Mouse (Mus musculus) spleen, postnatal 4 days (tissue): ENCODE results near the gene Camk2g.

Experiments used
- DNase-seq, 2 experiments: peaks; one replicate each; pipeline ENCODE4 v3.0.0; 2022; ENCODE audit warnings: low spot score in 2 of 2

Gene Camk2g

GRCm38 (mm10) chr14:20702096-20702740 is 91.7 kb downstream of the Camk2g start:
- DNase-seq = no peak

DNA sequence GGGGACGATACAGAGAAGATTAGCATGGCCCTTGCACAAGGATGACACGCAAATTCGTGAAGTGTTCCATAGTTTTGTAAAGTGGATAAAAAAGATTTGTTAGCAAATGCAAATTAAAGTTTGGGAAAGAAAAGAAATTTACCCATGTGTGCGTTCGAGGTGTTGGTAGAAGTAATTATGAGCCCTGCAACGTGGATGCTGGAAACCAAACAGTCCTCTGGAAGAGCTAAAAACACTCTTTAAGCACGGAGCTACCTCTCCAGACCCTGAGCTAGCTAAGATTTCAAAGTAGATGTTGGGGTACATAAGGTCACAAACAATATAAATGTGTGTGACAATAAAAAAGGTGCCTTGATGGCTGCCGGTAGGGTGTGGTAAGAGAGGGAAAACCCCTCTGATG is 92.3 kb downstream of the Camk2g start:
- no peak for DNase-seq

- no peak for DNase-seq
Observed at GRCm38 (mm10) chr14:20700362-20700761, 93.5 kb downstream of the Camk2g start.

GRCm38 (mm10) chr14:20698515-20698914 is 95.4 kb downstream of the Camk2g start:
- DNase-seq = no peak

- DNase-seq = no peak
Observed at GRCm38 (mm10) chr14:20696986-20697385, 96.9 kb downstream of the Camk2g start.

DNA sequence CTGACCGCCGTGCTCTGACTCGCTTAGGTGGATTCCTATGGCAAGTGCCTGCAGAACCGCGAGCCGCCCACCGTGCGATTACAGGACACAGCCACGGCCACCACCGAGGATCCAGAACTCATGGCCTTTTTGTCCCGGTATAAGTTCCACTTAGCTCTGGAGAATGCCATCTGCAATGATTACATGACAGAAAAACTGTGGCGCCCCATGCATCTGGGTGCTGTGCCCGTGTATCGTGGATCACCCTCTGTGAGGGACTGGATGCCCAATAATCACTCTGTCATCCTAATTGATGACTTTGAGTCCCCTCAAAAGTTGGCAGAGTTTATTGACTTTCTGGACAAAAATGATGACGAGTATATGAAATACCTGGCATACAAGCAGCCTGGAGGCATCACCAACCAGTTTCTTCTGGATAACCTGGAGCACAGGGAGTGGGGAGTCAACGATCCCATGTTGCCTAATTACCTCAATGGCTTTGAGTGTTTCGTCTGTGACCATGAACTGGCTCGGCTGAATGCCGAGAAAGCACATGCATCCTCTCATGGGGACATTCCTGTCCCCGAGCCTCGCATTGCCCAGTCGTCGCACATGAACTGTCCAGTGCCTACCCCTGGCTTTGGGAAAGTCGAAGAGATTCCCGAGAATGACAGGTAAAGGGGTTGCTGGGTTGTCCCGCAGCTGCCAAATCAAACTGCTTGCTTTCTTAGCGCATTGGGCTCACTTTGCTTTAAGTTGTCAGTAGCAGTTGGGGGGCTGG is 97.9 kb downstream of the Camk2g start:
- DNase-seq = no peak

- DNase-seq = peak; percentile 83 to 91
Observed at GRCm38 (mm10) chr14:20694884-20695760, 98.8 kb downstream of the Camk2g start, which contains the start of gene Fut11. Gene Fut11, plus strand, starts transcription at chr14:20694968.

DNA sequence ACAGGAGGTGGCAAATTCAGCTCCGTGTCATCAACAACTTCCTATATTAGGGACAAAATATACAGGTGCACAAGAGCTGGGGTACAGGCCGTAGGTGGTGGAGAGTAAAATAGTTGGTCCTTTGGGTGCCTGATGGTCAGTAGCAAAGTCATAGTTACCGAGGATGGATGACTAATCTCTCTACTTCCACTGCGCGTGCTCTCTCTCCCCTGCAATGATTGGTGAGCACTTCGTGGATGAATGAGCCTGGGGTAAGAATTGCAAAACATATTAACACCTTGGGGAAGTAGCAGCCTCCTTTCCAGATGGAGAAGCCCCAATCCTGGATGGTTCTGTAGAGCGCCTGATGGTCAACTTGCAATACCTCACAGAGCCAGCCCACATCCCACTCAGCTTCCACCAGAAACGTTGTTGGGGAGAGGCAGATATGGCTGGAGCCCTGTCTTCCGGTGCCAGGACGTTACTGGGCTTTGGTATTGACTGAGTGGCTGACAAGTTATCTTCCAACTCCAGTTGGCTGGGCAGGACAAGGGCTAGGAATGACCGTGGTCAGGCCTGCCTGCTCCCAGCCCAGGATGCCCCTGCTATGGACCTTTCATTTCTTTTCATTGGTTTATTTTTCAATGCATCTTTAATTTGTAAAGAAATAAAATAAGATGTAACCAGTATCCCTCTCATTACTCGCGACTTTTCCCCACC is 99.6 kb downstream of the Camk2g start:
- no peak for DNase-seq

- no peak for DNase-seq
Observed at GRCm38 (mm10) chr14:20693589-20694101, 100.2 kb downstream of the Camk2g start.

DNA sequence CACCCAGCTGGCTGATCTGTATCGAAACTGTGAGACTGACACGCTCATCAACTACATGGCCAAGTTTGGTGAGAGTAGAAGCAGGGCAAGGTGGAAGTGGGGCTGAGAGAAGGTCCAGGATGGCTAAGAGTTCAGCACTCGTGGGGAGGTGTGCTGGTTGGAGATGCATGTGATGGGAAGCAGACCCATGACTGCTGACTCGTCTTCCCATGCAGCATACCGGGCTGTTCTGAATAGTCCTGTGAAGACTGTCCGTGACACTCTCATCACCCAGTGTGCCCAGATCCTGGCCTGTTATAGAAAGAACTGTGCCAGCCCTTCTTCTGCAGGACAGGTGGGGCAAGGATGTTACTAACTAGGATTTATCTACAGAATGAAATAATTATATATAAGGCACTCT is 102.1 kb downstream of the Camk2g start:
- no peak for DNase-seq

DNA sequence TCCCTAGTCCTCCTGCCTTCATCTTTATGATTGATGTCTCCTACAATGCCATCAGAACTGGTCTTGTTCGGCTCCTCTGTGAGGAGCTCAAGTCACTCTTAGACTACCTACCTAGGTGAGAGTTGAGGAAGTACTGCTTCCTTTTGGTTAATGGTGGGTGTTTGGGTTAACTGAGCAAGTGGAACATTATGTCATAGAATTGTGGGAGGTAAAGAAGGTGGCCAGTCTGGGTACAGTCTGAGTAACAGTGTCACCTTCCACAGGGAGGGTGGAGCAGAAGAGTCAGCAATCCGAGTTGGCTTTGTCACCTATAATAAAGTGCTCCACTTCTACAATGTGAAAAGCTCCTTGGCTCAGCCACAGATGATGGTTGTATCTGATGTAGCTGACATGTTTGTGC is 104.9 kb downstream of the Camk2g start:
- DNase-seq = no peak

- DNase-seq = no peak
Observed at GRCm38 (mm10) chr14:20686576-20686975, 107.3 kb downstream of the Camk2g start.
